Mouse (Mus musculus) cerebellum, postnatal 25 days (tissue): ENCODE measurements around the gene Nek2.

Source experiments
- DNase-seq, 2 experiments: peaks; one replicate each; pipeline ENCODE4 v3.0.0; 2021; ENCODE audit warnings: mixed read lengths in 2 of 2

Nek2 gene

GRCm38 (mm10) chr1:191816596-191816995 is 4.6 kb upstream of the Nek2 start:
- DNase-seq = peak; percentile 49 to 65

DNA sequence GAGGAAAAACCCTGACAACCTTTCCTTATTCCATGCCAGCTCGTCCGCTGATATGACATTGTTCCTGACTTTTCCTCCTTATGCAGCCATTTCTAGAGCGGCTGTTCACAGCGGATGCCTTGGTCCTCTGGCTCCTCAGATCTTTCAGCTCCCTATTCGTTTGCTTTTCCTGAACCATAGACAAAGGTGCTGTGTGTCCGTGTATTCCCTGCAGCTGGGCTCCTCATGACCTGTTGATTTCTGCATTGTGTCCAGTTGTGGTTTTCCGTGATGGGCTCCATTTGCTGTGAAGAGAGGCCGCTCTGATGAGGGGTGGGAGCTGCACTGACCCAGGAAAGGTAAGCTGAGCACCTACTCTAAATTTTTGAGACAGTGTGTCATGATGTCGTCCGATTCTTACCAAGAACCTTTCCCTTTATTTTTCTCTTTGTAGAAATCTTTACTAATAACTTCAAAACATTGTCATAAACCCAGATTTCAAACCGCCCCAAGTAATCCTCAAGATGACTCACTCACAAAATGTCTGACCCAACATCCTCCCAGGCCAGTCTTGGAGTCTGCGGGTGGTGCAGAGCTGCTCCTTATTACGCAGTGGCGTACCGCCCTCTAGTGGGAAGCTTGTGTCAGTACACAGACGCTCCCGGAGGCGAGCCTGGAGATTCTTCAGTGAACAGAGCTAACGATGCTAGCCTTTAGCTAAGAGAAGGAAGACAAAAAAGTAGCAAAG is 3.7 kb upstream of the Nek2 start:
- DNase-seq = peak; percentile 91 to 92

DNA sequence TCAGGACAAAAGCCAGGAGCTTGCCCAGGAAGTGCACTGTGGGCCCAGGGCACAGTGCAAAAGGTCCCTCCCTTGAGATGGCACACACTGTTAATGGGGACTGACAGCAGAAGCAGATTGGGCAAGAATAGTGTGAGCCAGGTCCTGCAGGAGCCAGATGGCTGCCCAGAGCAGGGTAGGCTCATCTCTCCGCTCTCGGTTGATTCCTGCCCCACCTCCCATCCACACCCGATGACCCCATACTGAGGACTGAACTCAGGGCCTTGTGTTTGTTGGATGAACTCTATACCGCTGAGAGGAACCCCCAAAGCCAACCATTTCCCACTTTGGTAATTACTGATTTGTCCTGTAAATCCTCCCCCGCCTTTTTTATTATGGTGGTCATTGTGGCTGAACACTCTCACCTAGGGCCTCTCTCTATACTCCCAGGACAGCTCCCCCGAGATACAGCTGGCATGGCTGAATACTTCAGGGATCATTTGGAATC is 3.1 kb upstream of the Nek2 start:
- no peak for DNase-seq

DNA sequence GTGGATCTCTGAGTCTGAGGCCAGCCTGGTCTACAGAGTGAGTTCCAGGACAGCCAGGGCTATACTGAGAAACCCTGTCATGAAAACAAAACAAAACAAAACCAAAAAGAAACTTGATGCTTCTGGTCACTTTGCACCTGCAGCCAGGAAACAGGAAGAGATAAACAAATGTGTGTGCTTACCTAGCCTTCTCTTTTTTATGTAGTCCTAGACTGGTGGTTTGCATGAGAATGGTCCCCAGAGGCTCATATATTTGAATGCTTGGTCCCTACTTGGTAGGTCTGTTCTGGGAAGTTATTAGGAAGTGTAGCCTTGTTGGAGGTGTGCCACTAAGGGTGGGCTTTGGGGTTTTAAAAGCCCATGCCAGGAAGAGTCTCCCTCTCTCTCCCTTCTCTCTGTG is 2.2 kb upstream of the Nek2 start:
- no peak for DNase-seq

- DNase-seq = no peak
Measured at GRCm38 (mm10) chr1:191820951-191821325, 306 bp upstream of the Nek2 start.

- no peak for DNase-seq
Measured at GRCm38 (mm10) chr1:191829124-191829523, 7.9 kb downstream of the Nek2 start.

DNA sequence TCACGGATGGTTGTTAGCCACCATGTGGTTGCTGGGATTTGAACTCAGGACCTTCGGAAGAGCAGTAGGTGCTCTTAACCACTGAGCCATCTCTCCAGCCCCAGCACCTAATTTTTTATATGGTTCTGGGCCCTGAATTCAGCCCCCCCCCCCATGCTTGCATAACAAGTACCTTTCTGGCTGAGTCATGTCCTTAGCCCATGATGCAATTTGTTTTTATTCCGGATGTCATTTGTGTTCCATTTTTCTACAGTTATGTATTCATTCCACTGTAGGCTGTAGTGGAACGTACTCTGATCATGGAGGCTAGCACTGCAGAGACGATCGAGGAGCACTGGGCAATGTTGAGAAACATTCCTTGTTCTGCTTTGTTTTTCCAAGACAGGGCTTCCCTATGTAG is 12.2 kb downstream of the Nek2 start:
- no peak for DNase-seq

- peak; percentile 75 to 87 for DNase-seq
Measured at GRCm38 (mm10) chr1:191834825-191835224, 13.6 kb downstream of the Nek2 start.

GRCm38 (mm10) chr1:191836318-191836985 is 15.2 kb downstream of the Nek2 start:
- no peak for DNase-seq

DNA sequence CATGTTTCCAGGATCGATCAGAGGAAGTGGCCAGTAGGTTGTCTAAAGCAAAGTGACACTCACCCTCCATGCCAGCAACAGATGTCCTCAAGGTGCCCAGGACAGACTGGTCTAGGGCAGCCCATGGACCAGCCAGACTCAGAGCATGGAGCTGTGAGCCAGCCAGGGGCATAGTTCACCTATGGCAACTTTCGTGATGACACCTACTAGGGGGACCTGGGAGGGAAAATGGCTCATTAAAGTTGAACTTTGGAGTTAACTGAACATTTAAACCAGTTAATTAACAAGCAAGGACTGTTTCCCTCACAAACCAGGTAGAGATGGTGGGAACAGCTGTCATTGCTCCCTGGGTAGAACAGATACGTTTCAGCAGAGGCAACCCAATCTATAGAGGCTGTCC is 16.4 kb downstream of the Nek2 start:
- no peak for DNase-seq

DNA sequence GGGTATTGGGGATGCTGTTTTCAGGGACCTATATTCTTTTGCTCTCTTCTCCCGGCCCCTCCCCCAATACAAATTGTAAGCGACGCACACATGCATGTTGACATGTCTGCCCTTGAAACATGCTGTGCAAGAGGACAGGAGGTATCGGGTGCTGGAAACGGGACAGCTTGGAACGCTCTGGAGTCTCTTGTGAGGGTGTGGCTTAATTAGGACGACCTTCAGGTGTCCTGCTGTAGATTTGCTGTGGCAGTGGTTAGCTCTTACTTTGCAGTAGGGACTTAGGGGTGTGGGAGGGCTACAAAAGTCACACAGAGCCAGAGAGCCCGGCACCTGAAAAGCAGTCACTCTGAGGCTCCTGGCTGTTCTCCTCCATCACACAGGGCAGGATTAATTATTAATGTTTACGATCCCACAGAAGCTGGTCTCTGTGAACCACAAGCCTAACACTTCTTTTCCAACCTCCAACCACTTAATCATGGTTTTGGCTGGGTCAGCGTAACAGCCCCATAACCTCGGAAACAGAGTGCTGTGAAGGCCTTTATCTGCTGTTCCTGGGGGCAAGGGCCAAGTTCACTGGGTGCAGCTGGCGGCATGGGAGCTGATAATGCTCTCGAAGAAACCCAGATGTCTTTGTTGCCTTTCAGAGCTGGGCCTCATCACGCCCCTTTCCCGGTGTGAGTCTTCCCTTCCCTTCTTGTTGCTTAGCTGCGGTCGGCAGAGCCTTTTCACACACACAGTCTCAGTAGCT is 17.9 kb downstream of the Nek2 start:
- DNase-seq = no peak

DNA sequence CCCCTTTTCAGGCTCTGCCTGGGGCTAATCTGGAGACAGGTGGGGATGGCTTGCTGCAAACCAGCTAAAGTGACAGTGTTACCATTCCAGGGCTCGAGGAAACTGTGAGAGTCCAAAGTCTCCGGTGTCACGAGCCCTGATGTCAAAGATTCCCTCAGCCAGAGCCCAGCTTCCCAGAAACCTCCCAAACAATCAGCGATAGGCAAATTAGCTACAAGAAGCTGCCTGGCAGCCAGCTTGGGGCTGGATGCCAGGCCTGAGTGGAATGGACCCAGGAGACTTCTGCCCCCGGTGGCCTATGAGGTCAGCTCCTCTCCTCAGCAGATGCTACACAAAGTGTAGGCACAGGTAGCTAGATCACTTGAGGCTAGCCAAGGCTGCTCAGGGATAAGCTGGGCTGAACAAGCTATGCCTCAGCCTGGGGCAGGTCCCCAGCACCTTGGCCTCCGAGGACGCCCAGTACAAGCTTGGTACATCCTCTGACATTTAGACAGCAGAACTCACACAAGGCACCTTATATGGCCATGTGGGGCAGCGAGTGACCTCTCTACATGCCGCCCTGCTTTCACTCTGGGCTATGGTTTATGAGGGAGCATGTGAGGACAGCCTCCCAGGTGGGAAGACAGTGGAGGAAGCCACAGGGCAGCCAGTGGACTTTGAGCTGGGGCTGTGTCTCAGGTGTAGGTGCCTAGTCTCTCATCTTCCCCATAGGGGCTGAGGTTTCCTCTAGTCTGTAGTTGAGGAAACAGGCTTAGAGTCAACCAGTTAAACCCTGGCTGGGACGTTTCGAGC is 19.7 kb downstream of the Nek2 start:
- DNase-seq = peak in 1 of 2 experiments; percentile 23

GRCm38 (mm10) chr1:191842247-191842646 is 21.0 kb downstream of the Nek2 start:
- no peak for DNase-seq

GRCm38 (mm10) chr1:191846667-191847066 is 25.4 kb downstream of the Nek2 start:
- no peak for DNase-seq

- no peak for DNase-seq
Measured at GRCm38 (mm10) chr1:191849501-191849900, 28.3 kb downstream of the Nek2 start.

- no peak for DNase-seq
Measured at GRCm38 (mm10) chr1:191853442-191853841, 32.2 kb downstream of the Nek2 start.

GRCm38 (mm10) chr1:191854716-191855115 is 33.5 kb downstream of the Nek2 start:
- no peak for DNase-seq

DNA sequence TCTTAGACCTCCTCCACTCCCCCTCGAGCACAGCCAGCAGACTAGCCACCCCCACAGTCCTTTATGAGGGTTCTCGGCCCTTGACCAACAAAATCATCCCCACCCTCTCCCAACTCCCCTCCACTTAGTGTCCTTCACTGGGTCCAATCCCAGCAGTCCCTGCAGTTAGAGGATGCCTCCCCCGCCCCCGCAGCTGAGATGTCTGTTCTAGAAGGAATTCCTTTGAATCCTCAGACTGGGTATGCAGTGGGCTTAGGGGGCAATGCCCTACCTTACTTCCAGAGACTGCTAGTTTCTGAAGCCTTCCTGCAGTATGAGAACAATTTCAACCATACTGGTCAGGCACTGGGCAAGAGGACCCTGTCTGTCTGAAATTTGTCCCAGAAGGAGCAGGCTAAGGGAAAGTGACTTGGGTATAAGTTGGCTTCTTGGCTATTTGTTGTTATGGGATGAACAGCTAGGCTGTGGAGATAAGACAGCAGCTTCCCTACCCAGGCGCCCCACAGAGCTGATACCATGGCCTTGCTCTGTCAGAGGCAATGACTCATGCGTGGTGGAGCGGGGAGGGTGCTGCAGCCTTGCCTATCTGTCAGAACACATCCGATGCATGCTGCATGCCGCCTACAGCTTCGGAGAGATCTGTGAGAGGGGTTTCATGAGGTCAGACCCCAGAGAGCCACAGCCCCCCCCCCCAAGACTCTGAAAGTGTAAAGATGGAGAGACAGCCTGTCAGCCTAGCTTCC is 34.1 kb downstream of the Nek2 start:
- no peak for DNase-seq

DNA sequence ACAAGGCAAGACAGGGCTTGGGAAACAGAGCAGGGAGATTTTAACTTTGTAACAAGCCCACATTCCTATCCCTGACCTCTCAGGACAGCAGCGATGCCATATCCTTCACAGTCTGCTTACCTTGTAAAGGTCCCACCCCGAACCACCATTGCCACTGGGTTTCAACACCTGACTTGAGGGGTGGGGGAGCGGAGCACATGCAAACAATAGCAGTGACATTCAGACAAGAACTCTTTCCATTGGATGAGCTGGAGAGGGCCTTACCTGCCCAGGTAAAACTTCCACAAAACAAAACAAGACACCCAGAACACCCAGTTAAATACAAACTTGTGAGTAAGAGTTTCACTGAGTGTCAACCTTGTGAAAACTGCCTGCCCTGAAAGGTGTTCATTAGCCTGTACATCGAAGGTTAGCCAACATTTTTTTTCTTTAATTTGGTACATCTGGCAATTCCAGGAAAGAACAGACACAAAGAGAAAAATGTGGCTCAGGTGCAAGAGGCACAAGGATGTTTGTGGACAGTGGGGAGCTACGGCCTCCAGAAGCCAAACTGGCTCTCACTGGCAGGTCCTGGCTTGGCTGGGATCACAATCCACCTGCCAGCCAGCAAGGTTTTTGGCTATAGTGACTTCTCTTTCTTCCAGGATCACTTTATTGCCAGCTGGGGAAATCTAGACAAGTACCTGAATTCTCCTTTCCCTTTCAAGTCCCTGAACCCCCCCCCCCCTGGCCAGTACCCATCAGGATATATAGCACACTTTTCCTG is 35.8 kb downstream of the Nek2 start:
- DNase-seq = peak; percentile 27 to 60

DNA sequence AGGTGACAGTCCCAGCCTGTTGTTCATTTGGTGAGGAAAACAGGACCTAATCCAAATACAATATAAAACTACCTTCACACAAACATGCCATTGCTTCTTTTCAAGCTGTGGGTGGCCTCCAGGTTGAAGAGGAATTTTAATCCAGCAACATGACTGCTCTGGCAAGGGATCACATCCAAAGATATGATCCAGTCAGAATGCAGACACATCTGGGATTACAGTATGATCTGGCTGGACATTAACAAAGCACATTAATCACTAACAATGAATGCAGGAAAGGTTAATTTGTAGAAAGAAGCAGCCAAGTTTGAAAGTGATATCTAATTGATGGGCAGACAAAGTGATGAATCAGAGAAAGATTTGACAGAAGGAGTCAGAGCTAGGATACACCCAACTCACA is 36.9 kb downstream of the Nek2 start:
- no peak for DNase-seq

- DNase-seq = no peak
Measured at GRCm38 (mm10) chr1:191859847-191860246, 38.6 kb downstream of the Nek2 start.
